Mouse (Mus musculus) natural killer cell, adult 2 months (primary cell): Measurements from ENCODE around the gene Hist2h2aa1.

Experiments
- DNase-seq, 2 experiments: peaks; one replicate each; pipeline ENCODE4 v3.0.0; 2022; ENCODE audit warnings: low spot score in 2 of 2

Gene Hist2h2aa1

DNA sequence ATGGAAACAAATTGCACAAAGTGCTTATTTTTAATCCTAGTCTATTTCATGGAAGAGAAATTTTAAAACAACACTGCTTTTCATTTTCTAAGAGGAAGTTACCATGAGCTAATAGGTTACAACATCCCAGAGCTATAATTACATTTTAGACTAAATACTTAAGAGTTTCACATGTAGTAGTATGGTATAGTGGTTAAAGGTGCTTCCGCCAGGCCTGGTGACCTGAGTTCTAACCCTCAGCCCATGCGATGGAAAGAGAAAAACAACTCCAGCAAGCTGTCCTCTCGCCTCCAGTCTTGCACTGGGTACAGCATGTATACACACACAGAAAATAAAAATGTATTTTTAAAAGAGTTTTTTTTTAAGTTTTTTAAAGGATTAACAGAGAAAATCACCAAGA lies 6.5 kb downstream of the Hist2h2aa1 start:
- DNase-seq: no peak

DNA sequence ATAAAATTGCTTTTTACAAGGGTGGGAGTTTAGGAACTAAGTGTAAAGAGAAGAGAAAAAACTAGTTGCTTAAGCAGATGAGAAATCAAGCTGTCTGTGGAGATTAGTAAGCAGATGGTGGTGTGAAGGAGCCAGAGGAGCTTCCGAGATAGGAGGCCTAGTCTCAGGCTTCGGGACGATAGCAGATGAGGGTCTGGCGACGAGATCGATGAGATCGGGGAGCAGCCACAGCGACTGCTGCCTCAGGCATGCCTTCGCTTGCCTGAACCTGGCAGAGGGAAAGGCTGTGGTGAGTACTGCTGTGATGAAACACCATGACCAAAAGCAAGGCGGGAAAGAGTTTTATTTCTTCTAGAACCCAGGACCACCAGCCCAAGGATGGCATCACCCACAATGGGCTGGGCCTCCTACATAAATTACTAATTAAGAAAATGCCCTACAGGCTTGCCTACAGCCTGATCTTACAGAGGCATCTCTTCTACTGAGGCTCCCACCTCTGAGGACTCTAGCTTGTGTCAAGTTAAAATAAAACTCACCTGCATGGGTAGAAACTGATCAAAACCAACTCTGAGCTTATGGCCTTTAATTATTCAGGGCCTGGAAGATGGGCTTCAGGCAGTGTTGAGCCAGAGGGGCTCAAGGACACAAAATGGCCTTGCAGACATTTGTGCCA lies 9.5 kb downstream of the Hist2h2aa1 start:
- no peak for DNase-seq

DNA sequence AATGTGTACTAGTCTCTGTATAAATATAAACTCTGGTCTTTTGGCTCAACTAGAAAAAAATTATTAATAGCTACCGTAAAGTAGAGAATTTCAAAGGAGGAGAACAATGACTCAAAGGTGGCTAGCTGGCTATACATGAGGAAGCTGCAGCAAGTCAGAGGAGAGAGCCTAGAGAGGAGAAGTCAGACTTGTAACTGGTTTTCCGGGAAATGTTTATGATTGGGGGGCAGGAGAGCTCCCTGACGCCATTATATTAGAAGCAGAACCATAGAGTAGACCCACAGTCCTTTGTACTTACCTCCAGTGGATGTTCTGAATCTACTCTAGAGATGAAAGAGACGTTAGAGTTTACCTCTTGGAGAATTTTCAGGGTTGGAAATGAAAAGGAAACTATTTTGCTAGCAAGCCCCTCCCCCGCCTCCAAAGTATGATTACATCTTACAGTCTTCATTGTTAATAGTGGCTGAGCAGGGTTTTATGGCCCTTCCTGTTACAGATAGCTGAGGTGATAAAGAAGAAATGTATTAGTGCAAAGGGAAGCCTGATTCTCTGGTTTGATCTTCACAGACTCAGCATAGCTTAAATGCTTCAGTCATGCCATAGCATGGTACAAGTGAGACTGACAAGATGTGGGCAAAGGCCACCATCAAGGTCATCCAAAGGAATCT lies 10.8 kb downstream of the Hist2h2aa1 start:
- DNase-seq: no peak

DNA sequence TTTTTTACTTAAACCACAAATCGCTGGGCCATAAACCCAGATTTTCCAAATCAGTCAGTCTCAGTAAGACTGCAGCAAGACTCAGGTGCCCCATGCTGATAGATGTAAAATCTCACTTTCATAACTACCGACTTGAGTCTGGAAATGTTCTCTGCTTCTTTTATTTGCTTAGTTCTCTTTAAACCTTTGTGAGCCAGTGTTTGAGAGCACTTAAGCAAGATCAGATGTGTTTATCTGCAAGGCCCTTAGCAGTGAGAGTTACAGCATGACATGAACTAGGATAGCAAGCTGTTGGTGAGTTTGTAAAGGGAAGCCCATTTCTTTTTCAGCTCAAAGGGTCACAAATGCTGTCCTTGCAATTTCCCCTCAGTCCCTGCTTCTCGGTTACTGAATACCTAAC lies 11.9 kb downstream of the Hist2h2aa1 start:
- no peak for DNase-seq

DNA sequence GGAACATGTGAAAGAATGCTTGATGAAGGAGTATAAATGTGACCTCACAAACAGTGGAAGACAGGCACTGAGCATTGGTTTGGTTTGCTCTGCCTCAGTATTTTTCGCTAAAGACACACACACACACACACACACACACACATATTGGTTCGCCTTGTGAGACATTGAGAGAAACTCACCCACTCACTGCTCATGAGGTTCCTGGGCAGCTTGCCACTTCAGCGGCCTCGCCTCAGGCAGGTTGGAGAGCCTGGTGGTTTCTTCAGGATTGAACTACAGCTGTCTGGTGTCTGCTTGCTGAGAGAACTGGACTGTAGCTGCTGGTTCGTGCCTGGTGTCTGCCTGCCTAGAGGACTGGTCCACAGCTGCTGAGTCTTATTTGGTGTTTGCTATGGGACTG lies 14.9 kb downstream of the Hist2h2aa1 start:
- no peak for DNase-seq

DNA sequence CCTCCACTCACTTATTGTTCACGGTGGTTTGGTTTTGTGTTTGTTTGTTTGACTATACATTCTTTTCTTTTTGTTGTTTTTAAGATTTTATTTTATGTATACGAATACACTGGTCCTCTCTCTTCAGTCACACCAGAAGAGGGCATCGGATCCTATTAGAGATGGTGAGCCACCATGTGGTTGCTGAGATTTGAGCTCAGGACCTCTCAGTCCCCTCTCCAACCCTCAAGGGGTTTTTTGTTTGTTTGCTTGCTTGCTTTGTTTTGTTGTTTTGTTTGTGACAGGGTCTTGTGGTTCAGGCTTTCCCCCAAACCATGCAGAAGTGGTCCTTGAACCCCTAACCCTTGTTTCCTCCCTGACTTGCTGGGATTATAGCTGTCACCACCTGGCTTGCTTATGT lies 16.3 kb downstream of the Hist2h2aa1 start:
- no peak for DNase-seq

DNA sequence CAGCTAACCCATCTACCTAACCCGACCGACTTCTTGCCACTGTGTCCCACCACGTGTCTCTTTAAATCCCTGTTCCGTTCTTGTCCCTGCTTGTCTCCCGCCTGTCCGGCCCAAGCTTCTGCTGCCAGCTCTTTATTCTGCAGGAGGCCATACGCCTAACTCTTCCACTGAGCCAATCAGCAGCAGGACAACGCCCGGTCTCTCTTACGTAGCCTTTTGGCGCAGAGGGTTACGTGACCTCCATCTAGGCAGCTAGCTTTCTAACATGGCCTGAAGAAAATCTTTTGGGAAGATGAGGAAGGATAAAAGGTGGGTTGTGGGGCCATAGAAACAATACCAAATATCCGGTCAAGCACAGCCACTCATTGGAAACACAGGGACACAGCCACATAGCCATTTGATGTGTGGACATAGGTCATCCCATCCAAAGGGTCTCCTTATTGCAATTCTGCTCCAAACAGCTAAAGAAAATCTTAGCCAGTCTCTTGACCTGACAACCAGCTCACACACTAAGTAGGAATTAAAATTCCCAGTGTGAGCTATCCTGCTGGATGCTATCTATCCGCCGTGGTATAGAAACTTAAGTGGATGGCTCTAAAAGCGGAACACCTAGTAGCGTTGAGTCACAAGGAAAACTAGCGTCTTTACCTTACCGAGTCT lies 17.0 kb downstream of the Hist2h2aa1 start:
- DNase-seq: peak; percentile 73 to 75

DNA sequence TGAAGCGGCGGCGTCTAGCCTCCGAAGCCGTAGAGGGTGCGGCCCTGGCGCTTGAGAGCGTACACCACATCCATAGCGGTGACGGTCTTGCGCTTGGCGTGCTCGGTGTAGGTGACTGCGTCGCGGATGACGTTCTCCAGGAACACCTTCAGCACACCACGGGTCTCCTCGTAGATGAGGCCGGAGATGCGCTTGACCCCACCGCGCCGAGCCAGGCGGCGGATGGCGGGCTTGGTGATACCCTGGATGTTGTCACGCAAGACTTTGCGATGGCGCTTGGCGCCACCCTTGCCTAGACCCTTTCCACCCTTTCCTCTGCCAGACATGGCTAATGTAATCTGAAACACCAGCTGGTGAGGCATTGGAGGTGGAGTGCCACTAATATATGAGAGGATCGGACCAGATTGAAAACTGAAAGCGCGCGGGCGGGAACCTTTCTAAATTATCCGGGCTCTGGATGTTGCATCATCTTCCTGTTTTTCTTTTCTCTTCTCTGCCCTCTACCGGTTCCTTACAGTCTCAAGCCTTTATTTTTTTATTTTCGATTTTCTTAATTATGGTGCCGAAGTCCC lies 17.8 kb downstream of the Hist2h2aa1 start, which contains the start of gene Hist2h4:
Gene Hist2h4, minus strand, starts transcription at position 333 of the 572 bp plus-strand sequence.
- DNase-seq: peak; percentile 96 to 97

DNA sequence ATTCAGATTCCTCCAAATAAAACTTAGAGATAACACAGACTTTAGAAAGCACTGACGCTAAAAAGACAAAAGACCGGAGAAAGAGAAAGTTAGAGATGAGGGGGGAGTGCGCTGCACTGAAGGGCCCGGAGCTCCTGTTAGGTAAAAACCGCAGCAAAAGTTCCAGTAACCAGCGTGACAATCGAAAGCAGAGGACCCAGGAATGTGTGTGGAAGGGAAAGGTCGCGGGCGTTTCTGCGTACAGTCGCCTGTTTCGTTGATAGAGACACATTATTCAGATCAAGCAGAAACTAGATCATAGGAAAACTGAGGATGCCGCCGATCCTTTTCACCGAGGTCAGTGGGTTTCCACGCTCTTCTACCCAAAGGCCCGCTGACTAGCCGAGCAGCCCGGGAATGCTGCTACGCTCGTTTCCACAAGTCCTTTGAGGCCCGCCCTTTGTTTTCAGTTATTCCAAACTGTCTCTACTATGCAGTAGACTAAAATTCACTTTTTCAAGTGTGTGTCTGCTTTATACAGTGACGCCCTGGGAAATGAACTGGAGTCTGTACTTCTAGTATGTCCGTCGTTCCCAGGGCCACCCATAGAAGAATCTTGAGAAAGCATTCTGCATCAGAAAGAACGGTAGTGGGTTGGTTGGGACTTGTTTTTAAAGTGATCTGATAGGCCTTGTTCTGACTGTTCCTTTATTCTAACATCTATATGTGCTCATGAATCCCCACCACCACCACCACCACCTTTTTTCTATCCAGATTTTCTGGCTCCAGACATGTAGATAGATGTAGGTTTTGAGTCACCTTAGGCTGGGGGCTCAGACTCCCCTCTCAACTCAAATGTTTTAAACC lies 18.5 kb downstream of the Hist2h2aa1 start:
- DNase-seq: no peak

DNA sequence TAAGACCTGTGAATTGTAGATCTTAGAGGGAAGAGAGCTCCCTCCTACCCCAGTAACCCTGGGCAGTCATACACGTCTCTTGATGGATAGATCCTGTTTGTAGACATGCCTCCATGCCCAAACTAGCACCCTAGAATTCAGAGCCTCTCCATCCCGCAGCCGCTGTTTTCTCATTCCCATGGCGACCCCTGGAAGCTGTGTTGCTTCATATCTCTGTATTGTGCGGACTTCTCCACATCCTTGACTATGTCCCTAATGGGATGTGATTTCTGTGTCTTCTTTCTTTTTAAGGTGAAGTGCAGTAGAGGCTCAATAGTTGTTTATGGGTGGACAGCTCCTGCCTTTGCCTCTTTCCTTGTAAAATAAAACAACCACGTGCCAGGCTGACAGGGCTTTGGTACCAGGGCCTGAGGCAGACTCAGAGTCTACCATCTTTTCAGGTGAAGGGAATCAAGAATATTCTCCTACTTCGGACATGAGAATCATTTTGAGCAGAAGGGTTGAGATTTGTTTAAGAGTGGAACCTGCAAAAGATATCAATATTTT lies 19.2 kb downstream of the Hist2h2aa1 start:
- DNase-seq: no peak

DNA sequence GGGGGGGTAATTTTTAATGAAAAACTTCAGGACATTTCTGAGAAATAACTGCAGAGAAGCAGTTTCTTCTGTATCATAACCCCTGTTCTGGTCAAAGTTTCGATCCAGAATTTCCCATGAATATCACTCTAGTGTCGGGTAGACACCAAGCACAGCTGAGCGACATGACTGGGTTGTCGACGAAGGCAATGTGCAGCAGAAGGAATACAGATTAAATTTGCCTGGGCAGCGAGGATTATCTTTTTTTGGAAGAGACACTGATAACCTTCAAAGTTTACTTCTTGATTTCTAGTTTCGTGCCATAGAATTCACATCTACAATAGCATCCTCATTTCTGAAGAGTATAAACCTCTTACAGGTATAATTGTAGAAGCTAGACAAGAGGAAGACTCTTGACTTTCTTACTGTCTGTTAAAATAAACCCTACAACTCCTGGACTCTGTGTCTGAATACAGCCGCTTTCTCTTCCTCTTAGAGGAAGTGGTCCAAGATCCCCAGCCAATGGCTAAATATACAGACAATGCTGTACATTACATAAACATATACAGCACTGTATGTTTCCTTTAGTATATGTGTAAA lies 20.9 kb downstream of the Hist2h2aa1 start:
- DNase-seq: no peak

GRCm38 (mm10) chr3:96267541-96267940 lies 22.2 kb downstream of the Hist2h2aa1 start:
- no peak for DNase-seq

DNA sequence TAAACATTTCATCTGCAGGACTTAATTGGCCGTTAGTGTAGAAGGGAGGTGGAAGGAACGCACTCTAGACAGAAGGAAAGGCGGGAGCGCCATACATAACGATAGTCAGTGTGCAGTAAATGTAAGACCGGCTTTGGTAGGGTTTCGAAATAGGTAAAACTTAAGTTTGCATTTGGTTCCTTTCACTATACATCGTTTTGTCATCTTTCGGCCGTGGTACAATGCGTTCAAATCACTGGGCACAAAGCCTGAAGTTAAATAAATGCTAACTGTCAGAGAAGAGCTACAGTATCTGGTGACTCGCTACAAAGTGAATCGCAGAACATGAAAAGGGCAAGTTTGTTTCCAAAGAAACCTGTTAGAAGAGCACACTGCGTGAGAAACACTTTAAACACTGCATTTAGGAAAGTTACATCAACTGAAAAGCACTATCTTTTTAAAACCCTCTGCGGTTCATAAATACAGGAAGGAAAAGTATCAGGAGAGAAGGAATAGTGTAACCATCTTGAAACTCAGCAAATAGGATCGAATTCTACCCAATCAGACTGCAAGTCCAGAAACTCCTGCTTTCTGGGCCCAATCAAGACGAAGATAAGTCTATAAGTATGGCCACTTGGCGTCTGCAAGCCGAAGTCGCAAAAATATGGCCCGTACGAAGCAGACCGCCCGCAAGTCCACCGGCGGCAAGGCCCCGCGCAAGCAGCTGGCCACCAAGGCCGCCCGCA lies 22.9 kb downstream of the Hist2h2aa1 start, which contains the start of gene Hist2h3b:
Gene Hist2h3b, plus strand, starts transcription at position 604 of the 725 bp plus-strand sequence.
- peak; percentile 77 to 79 for DNase-seq

DNA sequence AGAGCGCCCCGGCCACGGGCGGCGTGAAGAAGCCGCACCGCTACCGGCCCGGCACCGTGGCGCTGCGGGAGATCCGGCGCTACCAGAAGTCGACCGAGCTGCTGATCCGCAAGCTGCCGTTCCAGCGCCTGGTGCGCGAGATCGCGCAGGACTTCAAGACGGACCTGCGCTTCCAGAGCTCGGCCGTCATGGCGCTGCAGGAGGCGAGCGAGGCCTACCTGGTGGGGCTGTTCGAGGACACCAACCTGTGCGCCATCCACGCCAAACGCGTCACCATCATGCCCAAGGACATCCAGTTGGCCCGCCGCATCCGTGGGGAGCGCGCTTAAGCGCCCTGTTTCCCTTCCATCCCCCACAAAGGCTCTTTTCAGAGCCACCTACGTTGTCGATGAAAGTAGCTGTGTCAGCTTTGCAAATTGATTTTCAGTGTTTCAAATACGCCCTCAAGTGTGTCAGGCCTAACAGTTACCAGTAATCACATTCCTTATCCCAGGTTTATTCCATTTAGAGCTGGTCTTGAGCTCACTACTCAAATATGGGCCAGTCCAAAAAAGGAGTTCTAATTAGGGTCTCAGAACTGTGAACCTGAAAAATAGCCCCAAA lies 23.6 kb downstream of the Hist2h2aa1 start:
- DNase-seq: peak in 1 of 2 experiments; percentile 32

DNA sequence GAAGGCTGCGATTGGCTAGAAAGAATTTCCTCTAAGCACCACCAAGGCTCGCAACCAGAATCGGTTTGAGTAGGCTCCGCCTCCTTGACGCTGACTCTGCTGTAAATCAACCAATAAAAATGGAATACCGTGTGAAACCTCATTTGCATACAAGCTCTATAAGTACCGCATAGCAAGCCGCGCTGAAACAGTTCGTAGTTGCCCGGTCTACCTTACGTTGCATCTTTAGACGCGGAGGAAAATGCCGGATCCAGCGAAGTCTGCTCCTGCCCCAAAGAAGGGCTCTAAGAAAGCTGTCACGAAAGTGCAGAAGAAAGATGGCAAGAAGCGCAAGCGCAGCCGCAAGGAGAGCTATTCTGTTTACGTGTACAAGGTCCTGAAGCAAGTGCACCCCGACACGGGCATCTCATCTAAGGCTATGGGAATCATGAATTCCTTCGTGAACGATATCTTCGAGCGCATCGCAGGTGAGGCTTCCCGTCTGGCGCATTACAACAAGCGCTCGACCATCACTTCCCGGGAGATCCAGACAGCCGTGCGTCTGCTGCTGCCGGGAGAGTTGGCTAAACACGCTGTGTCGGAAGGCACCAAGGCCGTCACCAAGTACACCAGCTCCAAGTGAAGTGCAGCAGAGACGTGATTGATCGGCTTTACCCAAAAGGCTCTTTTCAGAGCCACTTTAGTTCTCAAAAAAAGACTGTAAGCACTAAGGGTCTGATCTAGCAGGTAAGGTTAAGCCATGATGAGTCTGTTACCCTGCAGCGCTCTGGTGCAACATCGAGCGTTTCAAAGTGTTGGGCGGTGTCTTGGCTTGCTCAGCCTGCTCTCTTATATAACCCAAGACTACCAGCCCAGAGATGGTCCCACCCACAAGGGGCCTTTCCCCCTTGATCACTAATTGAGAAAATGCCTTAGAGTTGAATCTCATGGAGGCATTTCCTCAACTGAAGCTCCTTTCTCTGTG lies 24.5 kb downstream of the Hist2h2aa1 start, which contains the start of gene Hist2h2bb:
Gene Hist2h2bb, plus strand, starts transcription at position 242 of the 964 bp plus-strand sequence.
- DNase-seq: peak; percentile 89 to 92

DNA sequence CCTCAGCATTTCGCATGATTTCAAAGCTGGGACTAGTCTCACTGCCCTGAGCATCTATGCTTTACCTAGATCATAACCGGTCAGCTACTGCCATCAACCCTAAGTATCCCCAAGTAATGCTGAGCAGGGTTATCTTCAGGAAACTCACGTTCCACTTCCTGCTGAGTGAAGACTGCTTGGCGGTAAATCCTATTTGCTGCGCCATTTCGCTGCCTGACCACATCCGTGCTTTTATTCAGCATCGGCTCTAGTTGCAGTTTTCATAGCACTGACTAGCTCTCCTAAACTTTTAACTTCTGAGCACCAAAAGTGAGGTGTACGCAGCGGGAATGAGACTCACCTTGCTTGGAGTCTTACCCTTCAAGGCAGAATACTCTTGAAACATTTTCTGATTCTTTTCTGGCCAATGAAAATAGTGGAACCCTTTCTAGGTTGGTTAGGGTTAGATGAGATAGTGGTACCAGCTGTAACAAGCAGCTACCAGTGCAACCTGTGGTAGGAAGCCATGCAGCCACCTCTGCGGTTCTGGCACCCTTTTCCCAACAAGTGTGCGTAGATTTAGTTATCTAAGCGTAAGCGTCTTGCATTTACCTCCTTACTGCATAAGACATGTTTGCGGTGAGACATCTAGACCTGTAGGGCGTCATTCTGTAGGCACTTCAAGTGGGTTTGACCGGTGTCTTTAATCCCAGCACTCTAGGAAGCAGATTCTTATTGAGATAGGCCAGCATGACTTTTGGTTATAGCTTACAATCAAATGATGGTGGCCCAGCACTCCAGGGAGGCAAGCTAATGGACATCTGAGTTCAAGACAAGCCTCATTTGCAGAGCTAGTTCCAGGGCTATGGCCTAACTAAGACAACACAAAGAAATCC lies 28.5 kb downstream of the Hist2h2aa1 start:
- DNase-seq: peak; percentile 49 to 59

DNA sequence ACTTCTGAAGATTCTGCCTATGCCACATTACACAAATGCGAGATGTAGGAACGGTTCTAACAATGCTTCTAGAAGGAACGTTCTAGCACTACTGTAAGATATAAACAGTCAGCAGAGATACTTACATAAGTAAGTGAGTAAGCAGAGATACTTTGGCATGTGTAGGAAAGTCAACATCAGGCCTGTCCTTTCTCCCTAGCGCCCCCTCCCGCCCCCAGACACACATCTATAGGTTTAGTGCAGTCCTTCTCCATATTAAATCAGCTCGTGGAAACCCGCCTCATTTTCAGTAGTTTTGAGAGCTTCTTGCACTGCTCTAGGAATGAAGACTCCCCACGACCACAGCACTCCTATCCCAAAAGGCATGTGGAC lies 32.1 kb downstream of the Hist2h2aa1 start:
- DNase-seq: peak; percentile 30 to 71
